Mouse (Mus musculus) small intestine, adult 2 months (tissue): ENCODE results near the gene Pdia2. TPM values are rescaled to one million over a fixed set of nuclear protein-coding genes. Genes with fewer than 3 reads are reported as not detected.

Source experiments
- H3K27ac ChIP-seq: fragments of 200-500 bp; 2 replicates; pipeline ENCODE4 v1.5.1; 2012; ENCODE audit warnings: low read depth, low read length, control low read depth, inconsistent platforms; ENCODE audit not compliant: insufficient read depth
- H3K27me3 ChIP-seq: fragments of 200-500 bp; 2 replicates; pipeline ENCODE4 v1.6.1; 2012; ENCODE audit warnings: mild to moderate bottlenecking, moderate library complexity, low read length, inconsistent platforms; ENCODE audit not compliant: control insufficient read depth, insufficient read depth
- H3K36me3 ChIP-seq: fragments of 200-500 bp; 2 replicates; pipeline ENCODE4 v1.6.1; 2012; ENCODE audit warnings: mild to moderate bottlenecking, low read length, control low read depth, inconsistent platforms; ENCODE audit not compliant: control insufficient read depth, insufficient read depth
- H3K4me1 ChIP-seq: fragments of 200-500 bp; 2 replicates; pipeline ENCODE4 v1.6.1; 2012; ENCODE audit warnings: low read length, inconsistent platforms, mixed read lengths; ENCODE audit not compliant: control insufficient read depth, insufficient read depth, insufficient read length
- H3K4me3 ChIP-seq: fragments of 200-500 bp; 2 replicates; pipeline ENCODE4 v1.5.1; 2012; ENCODE audit warnings: low read depth, mild to moderate bottlenecking, control low read depth, inconsistent platforms, low read length, moderate library complexity
- CTCF ChIP-seq: fragments of 200-500 bp; IDR thresholded peaks from 2 replicates; pipeline ENCODE4 v1.5.1; 2012; ENCODE audit warnings: low read depth, mild to moderate bottlenecking, control low read depth, inconsistent platforms, low read length, moderate library complexity, mixed read lengths; ENCODE audit not compliant: insufficient replicate concordance, insufficient read length; ENCODE audit errors: extremely low read depth
- POLR2A ChIP-seq: fragments of 200-500 bp; IDR thresholded peaks from 2 replicates; pipeline ENCODE4 v1.6.1; 2012; ENCODE audit warnings: low read depth, mild to moderate bottlenecking, control low read depth, inconsistent platforms, low read length, moderate library complexity
- WGBS: fragments of 180-500 bp; shearing (Covaris S2); methylation state at CpG from one replicate; pipeline ENCODE4 v1.1.7; 2018; 5-methylcytosine and 5-hydroxymethylcytosine counted together
- polyA plus RNA-seq: library from polyadenylated mRNA; depleted of rRNA; stranded (reverse); fragments of >200 nt; gene quantifications from 2 replicates; pipeline ENCODE4 v1.2.3, GENCODE M21; 2012; rRNA removed

Gene Pdia2
- 1.6 and 247 TPM in 2 replicates for polyA plus RNA-seq

DNA sequence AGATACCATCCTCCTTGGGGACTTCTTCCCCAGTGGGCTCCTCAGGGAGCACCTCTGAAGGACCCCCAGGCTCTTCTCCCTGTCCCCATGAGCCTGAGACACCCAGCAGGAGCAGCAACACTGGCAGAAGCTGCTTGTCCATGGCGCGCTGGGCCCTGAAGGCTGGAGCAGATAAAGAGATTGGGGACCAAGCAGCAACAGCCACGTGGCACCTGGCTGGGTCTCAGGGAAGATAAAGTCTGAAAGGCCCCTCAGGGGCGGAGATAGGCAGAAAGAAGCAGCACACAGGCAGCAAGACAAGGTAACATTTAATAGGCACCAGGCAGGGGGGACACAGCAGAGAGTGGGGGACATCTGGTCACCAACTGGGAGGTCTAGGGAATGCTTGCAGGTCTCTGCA is at the start of gene Pdia2:
Gene Pdia2, minus strand, starts transcription at position 196 of the 400 bp plus-strand sequence.
- no peak within 1 kb of the TSS for H3K27ac ChIP-seq
- no peak within 1 kb of the TSS for H3K4me3 ChIP-seq
- peaks cover 14% of the 10 kb centered on the region for H3K36me3 ChIP-seq
- TF ChIP-seq POLR2A, result no peak
- TF ChIP-seq CTCF, result no peak
- H3K4me1 ChIP-seq, result peaks cover 3% of the 10 kb centered on the region
- 44% methylated on average over 4 of the region's 4 CpGs for WGBS
- H3K27me3 ChIP-seq, result 0 out of 2 replicates have a peak, but pooled peaks cover 8% of the 10 kb centered on the region

GRCm38 (mm10) chr17:26244101-26244841 is 45.4 kb upstream of the Pdia2 start, which contains the start of gene Fam234a:
Fam234a (minus strand) TSS chr17:26244242.
- Histone ChIP-seq H3K27me3 (no peaks in the 10 kb centered on the region), H3K36me3 (no peaks in the 10 kb centered on the region), H3K27ac (peak within 1 kb of the TSS; percentile 94), H3K4me3 (peak within 1 kb of the TSS; percentile 84), H3K4me1 (peaks cover 3% of the 10 kb centered on the region; the same call in 1 of the 2 replicates)
- WGBS, result 7% methylated on average over 33 of the region's 33 CpGs
- TF ChIP-seq POLR2A (peak; percentile 84), CTCF (no peak)

- TF ChIP-seq POLR2A (no peak), CTCF (peak; percentile 43; the same call in 1 of the 2 replicates)
- Histone ChIP-seq H3K4me3 (peak overlapping the region; percentile 84), H3K27me3 (no peaks in the 10 kb centered on the region), H3K4me1 (peaks cover 5% of the 10 kb centered on the region; the same call in 1 of the 2 replicates), H3K36me3 (peaks cover 1% of the 10 kb centered on the region; the same call in 1 of the 2 replicates), H3K27ac (peak overlapping the region; percentile 94)
- WGBS, result 1% methylated on average over 32 of the region's 32 CpGs
These were observed 44.7 kb upstream of the Pdia2 start for GRCm38 (mm10) chr17:26243471-26244100.

- TF ChIP-seq CTCF (no peak), POLR2A (0 out of 2 replicates have a peak, but pooled peaks have one; percentile 26)
- Histone ChIP-seq H3K27ac (peak overlapping the region; percentile 95), H3K27me3 (no peaks in the 10 kb centered on the region), H3K36me3 (peaks cover 1% of the 10 kb centered on the region; the same call in 1 of the 2 replicates), H3K4me3 (peak overlapping the region; percentile 3; the same call in 1 of the 2 replicates), H3K4me1 (peaks cover 16% of the 10 kb centered on the region; the same call in 1 of the 2 replicates)
- WGBS, result 34% methylated on average over 6 of the region's 6 CpGs
These were observed 42.1 kb upstream of the Pdia2 start for GRCm38 (mm10) chr17:26240990-26241389.

GRCm38 (mm10) chr17:26240120-26240790 is 41.4 kb upstream of the Pdia2 start:
- peaks cover 1% of the 10 kb centered on the region; the same call in 1 of the 2 replicates for H3K36me3 ChIP-seq
- peak overlapping the region; percentile 95 for H3K27ac ChIP-seq
- 25% methylated on average over 6 of the region's 6 CpGs for WGBS

GRCm38 (mm10) chr17:26239551-26239950 is 40.7 kb upstream of the Pdia2 start:
- no peak overlapping the region for H3K4me3 ChIP-seq
- no peaks in the 10 kb centered on the region for H3K27me3 ChIP-seq
- peaks cover 21% of the 10 kb centered on the region for H3K4me1 ChIP-seq
- H3K27ac ChIP-seq, result peak overlapping the region; percentile 95
- peaks cover 1% of the 10 kb centered on the region; the same call in 1 of the 2 replicates for H3K36me3 ChIP-seq
- TF ChIP-seq POLR2A (no peak), CTCF (no peak)
- WGBS, result 37% methylated on average over 2 of the region's 2 CpGs

More at GRCm38 (mm10) chr17:26240120-26240790, 41.4 kb upstream of the Pdia2 start:
- Histone ChIP-seq H3K4me3 (no peak overlapping the region), H3K4me1 (peaks cover 17% of the 10 kb centered on the region; the same call in 1 of the 2 replicates), H3K27me3 (no peaks in the 10 kb centered on the region)
- no peak for TF ChIP-seq POLR2A
- TF ChIP-seq CTCF, result no peak
